Mouse (Mus musculus) kidney, postnatal 25 days (tissue): ENCODE data around the gene Abhd17b.
A peak's percentile ranks its signal among the peaks of the same experiment; 100 is the strongest.
"Not testable (repeated sequence)": the region's sequence is repeated elsewhere in the genome, so short reads cannot be mapped to it uniquely, and the experiment has no call there.

ENCODE experiments used
- DNase-seq, 2 experiments: peaks; one replicate each; pipeline ENCODE4 v3.0.0; 2021; ENCODE audit warnings: mixed read lengths in 2 of 2

Abhd17b gene

DNA sequence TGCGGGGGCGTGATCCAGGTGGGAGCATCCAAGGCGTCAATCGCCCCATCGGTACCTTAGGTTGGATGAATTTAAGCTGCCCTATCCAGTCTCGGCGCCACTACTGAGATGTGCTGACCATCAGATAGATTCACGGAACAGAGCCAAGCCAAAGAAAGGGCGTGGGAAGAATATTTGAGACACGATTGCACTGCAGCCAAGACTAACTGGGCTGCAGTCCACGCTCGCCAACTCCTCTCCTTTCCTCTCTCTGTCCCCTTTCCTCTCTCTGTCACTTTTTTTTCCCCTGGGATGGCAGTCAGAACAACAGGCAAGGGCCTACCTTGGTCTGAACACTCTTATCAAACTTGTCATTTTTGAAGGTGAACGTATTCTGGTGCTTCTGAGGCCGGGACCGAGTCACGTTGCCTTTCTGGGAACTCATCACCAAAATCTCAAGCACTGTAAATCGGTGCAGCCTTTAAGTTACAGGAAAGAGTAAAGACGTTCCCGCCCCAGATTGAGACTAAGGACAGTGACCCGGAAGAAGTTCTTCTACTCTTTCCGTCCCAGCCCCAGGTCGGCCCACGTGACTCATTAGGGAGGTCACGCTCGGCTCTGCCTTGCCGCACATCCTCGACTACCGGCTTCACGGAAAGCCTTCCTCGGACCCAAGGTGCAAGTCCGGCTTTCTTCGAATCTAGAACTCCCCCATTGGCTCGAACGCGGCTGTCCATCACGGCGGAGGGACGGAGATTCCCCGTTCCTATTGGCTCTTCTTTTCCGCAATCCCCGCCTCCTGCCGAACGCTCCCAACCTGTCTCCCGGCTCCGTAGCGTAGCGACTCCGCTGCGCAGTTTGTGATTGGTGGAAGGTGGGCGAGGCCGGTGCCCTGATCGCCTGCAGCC lies 457 bp upstream of the Abhd17b start, which contains the start of gene 1110059E24Rik:
Gene 1110059E24Rik (minus strand): TSS at position 692 of the 887 bp plus-strand sequence.
- peak; percentile 97 to 100 for DNase-seq

DNA sequence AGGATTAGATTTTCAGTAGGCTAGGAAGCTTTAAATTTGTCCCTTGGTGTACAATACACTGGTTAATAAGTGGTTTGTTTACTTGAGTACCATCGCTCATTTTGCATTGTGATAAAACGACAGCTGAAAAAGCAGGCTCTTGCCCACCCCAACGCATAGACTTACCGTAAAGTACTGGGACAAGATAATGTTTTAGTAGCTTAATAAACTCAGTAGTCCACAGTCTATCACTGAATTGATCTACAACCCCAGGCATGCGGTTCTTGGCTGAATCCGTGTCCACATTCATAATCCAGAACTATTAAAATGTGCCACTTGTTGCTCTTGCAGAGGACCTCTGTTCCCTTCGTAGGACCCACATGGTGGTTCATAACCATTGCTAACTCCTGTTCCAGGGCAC lies 1.8 kb downstream of the Abhd17b start:
- DNase-seq: no peak

GRCm38 (mm10) chr19:21660734-21661133 lies 7.7 kb downstream of the Abhd17b start:
- no peak for DNase-seq

DNA sequence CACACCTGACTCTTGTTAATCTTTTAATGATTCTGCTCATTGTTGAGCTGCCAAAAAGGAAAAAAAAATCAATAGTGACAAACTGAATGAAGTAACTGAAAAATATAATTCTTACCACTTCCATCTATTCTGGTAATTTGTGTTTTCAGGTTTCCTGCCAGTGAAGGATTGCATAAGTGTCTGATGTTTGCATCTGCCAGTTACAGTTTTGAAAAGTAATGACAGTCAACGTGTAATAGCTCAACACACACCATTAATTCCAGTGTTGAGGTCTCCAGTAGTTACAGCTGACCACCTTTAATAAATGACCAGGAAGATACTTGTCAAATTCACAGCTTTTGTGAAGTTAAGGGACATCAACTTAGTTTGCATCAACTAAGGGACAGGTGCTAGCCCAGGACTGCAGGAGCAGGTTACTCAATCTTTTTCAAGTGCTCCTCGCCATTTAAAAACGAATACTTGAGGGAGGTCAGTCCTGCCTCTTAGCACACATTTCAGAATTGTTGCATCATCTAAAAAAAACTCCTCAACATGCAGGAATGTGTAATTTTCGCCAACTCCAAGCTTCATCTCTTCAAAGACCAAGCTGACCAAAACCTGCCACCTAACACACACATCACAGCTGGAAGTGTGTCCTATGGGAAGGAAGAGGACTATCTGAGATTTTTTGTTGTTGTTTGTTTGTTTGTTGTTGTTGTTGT lies 10.9 kb downstream of the Abhd17b start:
- DNase-seq: no peak

- DNase-seq: no peak
These were observed 16.7 kb downstream of the Abhd17b start for GRCm38 (mm10) chr19:21669650-21670049.

GRCm38 (mm10) chr19:21674354-21675096 lies 21.5 kb downstream of the Abhd17b start:
- DNase-seq: no peak

- DNase-seq: peak; percentile 40 to 43
These were observed 27.1 kb downstream of the Abhd17b start for GRCm38 (mm10) chr19:21680091-21680490.

GRCm38 (mm10) chr19:21680986-21681385 lies 28.0 kb downstream of the Abhd17b start:
- DNase-seq: no peak

DNA sequence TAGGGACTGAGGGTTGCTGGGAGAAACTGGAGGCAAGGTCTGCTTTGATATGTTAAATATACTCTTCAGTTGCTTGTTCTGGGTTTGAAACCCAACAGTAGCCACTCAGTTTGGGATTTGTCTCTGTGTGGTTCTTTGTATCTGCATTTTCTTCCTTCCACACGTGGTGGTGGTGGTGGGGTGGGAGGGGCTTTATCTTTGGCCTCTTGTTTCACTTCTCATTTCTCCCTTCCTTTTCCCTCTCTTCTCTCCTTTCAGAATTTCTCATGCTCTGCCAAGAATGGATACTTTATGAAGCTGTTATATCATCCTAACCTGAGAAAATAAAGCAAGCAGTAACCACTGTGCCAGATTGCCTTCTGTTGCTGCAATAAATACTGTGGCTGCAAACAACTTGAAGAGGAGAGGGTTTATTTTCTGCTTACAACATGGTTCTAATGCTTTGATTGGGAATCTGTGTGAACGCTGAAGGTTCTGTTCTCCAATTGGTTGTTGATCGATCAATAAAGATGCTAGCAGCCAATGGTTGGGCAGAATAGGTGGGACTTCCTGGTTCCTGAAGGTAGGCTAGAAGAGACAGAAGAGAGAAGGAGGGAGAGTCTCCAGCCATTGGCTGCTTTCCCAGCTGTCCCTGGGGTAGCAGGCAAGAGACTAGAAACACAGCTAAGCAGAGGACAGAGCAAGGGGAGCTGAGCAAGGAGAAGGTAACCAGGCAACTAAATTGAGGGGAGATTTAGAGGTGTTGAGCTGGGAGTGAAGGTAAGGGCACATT lies 60.5 kb downstream of the Abhd17b start:
- DNase-seq: peak; percentile 59 to 62

DNA sequence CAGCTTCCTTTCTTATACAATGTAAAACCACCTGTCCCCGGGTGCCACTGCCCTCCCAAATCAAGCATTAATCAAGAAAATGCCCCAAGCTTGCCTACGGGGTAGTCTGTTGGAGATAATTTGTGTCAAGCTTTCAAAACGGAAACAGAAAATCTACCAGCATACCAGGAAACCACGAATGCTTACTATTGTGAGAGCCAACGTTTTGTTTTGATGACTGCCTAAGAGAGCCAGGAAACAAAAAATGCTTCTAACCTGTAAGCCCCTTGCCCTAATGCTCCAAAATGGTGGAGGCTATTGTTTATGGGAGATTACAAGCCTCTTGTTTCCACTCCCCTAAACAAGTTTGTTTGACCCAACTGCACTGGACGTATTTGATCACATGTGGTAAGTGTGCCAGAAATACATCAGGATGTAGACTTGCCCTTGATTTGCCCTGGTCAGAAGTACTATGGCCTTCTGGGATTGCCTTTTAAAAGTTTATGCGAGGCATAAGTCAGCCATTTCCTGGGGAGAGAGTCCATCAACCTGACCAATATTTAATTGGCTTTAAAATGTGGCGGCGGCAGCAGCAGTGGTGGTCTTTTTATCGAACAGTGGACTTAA lies 61.4 kb downstream of the Abhd17b start:
- no peak for DNase-seq

DNA sequence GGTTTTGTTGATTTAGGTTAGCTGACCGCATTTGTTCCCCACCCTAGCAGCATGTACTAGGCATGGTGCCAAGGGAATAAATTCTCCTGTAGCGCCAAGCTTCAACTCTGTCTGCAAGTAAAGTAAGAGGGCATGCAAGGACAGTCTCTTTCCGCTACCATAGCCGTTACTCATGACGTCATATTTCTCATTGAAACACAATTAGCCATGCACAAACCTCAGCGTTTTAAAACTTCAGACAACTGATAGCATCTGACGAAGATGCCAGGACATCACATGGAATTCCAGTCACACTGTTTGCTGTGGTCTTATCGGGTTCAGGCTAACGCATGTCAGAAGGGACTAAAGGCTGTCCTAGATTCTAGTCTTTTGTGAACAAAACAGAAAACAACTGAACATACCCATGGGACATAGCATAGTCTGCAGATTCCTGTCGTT lies 62.0 kb downstream of the Abhd17b start:
- DNase-seq: peak; percentile 20 to 58

- no peak for DNase-seq
These were observed 62.5 kb downstream of the Abhd17b start for GRCm38 (mm10) chr19:21715515-21715914.

DNA sequence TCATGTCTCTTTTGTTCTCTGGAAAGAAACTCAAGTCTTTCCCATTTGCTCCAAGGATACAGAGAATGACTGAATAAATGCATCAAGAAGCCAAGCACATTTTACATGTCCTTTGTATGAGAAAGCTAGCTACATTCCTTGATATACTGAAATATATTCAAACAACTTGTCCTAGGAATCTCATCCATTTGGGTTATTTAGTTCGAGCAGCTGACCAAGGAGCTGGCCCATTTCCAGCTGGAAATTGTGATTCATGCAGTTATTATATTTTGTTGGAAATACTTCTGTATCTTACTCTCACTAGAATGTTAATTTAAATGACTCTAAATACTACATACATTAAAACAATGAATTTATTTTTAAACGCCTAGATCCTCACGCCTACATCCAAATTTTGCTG lies 63.5 kb downstream of the Abhd17b start:
- no peak for DNase-seq

- DNase-seq: no peak
These were observed 66.2 kb downstream of the Abhd17b start for GRCm38 (mm10) chr19:21719206-21719605.

- DNase-seq: no peak
These were observed 68.0 kb downstream of the Abhd17b start for GRCm38 (mm10) chr19:21720950-21721349.

- not testable (repeated sequence) for DNase-seq
These were observed 70.3 kb downstream of the Abhd17b start for GRCm38 (mm10) chr19:21723280-21723679.

DNA sequence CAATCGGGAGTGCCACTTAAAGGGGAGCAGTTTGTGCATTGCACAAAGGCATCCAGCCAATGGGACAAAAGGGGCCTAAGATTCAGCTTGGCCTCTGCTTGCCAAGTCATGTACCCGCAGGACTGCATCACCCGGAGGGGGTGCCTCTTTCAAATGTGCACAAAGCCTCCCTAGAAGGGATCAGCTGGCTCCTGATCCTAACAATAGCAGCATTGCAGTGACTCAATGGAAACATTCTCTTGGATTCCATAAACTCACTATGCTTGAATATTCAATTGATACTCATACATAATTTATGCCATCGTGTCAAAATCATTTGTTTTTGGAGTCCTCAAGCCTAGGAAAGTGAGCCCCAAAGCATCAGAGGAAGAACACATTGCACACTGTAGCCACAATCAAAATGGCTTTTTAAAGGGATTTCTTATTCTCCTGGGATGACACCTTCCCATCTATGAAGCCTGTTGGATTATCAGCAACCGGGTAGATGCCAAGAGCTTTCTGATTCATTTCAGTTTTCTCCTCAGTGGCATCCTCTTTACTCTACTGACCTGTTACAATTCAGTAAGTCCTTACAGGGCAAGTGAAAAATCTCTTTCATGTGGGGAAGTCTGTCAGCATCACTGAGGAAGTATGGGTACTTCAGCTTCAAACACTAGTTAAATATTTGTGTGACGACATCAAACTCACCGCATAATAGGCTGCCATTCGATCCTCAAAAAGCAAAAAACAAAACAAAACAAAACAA lies 71.1 kb downstream of the Abhd17b start:
- no peak for DNase-seq

DNA sequence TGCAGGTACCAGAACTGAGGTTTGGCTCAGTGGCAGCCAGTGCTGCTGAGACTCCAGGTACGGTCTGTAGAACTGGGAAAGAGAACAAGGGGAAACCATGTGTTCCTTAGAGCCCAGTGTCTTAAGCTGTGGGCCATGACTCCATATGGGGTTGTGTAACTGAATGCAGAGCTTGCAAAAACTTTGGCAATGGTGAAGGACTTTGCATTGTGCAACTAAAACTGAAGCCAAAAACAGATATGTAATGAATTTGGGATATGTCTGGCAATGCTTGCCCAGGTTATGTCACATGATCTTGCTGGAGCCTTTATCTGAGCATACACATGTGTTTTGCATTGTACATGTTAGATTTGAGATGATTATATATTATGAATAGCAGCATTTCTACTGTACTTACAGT lies 72.2 kb downstream of the Abhd17b start:
- DNase-seq: no peak

DNA sequence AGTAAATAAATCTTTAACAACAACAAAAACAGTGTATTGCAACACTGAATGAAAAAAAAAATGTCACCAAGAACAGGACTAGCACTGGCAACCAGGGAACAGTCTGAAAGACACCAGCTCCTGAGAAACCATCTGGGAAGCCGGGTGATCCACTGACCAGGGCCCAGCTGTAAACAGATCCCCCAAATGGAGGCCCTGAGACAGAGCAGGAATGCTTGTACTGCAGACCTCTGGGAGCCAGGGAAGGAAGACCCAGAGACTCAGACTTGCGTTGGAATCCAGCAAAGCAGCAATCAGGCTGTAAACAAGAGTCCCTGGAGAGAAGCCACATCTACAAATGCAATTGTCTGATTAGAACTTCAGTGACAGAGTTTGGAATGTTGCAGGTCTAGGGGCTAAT lies 74.1 kb downstream of the Abhd17b start:
- no peak for DNase-seq

GRCm38 (mm10) chr19:21728342-21728741 lies 75.4 kb downstream of the Abhd17b start:
- DNase-seq: no peak

DNA sequence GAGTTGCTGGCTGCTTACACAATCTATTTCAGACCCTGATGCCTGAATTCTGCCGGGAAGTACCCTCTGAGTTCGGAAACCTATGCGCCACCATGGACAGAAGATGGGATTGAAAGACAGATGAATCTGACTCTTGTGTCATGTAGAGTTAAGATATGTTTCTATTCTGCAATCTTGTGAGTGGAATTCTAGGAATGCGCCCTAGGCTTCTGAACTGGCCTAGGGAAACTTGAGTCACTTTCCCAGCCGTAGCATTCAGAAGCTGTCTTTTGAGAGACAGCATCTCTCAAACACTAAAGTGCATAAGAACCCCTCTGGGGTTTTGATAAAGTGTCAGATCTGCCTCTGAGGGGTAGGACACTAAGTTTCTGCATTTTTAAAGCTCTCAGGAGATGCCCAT lies 78.9 kb downstream of the Abhd17b start:
- no peak for DNase-seq
